ENCODE assay signal across 8 mouse cellular contexts in genomic region chr9:13898510-13899305, GRCm38 (mm10).
DNase-seq lines count a peak whose midpoint lies in the region; ATAC-seq lines count a peak whose summit lies in the region.

No protein-coding gene starts in this region.

- no peak overlapping the region for H3K9ac ChIP-seq in forebrain, embryonic 14.5 days (ENCODE audit: low read length)
- no peak overlapping the region for H3K9ac ChIP-seq in midbrain, embryonic 15.5 days
- no peak overlapping the region for H3K9ac ChIP-seq in liver, embryonic 11.5 days (ENCODE audit: low read depth, low read length)

- DNase-seq in forebrain, embryonic 14.5 days (ENCODE audit: low spot score), result peak; percentile 33
- DNase-seq in hindbrain, embryonic 10.5 days (ENCODE audit: low spot score), result peak; percentile 14
- DNase-seq in thymus, postnatal 14 days, result no peak
- DNase-seq in liver, embryonic 11.5 days (ENCODE audit: low spot score), result no peak
- DNase-seq in spleen, postnatal 36 days (ENCODE audit: low spot score in 2 of 2), result no peak
- no peak for DNase-seq in gastrocnemius, postnatal 4 days (ENCODE audit: low spot score in 2 of 2)

- no peaks in the 10 kb centered on the region for H3K27me3 ChIP-seq in forebrain, embryonic 14.5 days (replicated peaks; ENCODE audit: control insufficient read depth, insufficient read depth, low read length)
- H3K27me3 ChIP-seq in hindbrain, embryonic 10.5 days (ENCODE audit: insufficient read depth, poor library complexity, severe bottlenecking), result no peaks in the 10 kb centered on the region
- H3K27me3 ChIP-seq in midbrain, embryonic 15.5 days (replicated peaks), result no peaks in the 10 kb centered on the region
- no peaks in the 10 kb centered on the region for H3K27me3 ChIP-seq in liver, embryonic 11.5 days (replicated peaks; ENCODE audit: control insufficient read depth, insufficient read depth, low read length)

- no peaks in the 10 kb centered on the region for H3K4me1 ChIP-seq in forebrain, embryonic 14.5 days (ENCODE audit: control insufficient read depth, insufficient read depth, low read length)
- peaks cover 10% of the 10 kb centered on the region; the same call in 1 of the 2 replicates for H3K4me1 ChIP-seq in hindbrain, embryonic 10.5 days (replicated peaks)
- peaks cover 20% of the 10 kb centered on the region for H3K4me1 ChIP-seq in midbrain, embryonic 15.5 days
- no peaks in the 10 kb centered on the region for H3K4me1 ChIP-seq in liver, embryonic 11.5 days (replicated peaks; ENCODE audit: control insufficient read depth, insufficient read depth, low read length)

- no peak overlapping the region for H3K4me3 ChIP-seq in forebrain, embryonic 14.5 days (ENCODE audit: low read depth, low read length)
- no peak overlapping the region for H3K4me3 ChIP-seq in hindbrain, embryonic 10.5 days
- H3K4me3 ChIP-seq in midbrain, embryonic 15.5 days, result no peak overlapping the region
- H3K4me3 ChIP-seq in liver, embryonic 11.5 days (ENCODE audit: low read depth, low read length), result no peak overlapping the region

- ATAC-seq in cerebellum, adult (ENCODE audit: insufficient number of reproducible peaks, low FRiP score, low TSS enrichment), result peak; percentile 45; the same call in 1 of the 2 replicates
- ATAC-seq in forebrain, embryonic 14.5 days, result peak; percentile 47; the same call in 1 of the 2 replicates
- peak; percentile 75 for ATAC-seq in midbrain, embryonic 15.5 days (replicated peaks)
- ATAC-seq in liver, embryonic 11.5 days (replicated peaks; ENCODE audit: low FRiP score), result no peak

- no peak overlapping the region for H3K4me2 ChIP-seq in forebrain, embryonic 14.5 days (ENCODE audit: low read length)
- no peak overlapping the region for H3K4me2 ChIP-seq in midbrain, embryonic 15.5 days
- H3K4me2 ChIP-seq in liver, embryonic 11.5 days, result no peak overlapping the region

- H3K27ac ChIP-seq in forebrain, embryonic 14.5 days (ENCODE audit: low read depth, low read length), result no peak overlapping the region
- no peak overlapping the region for H3K27ac ChIP-seq in hindbrain, embryonic 10.5 days
- H3K27ac ChIP-seq in midbrain, embryonic 15.5 days, result peak overlapping the region; percentile 51
- no peak overlapping the region for H3K27ac ChIP-seq in liver, embryonic 11.5 days (ENCODE audit: low read depth, low read length)

- 78% methylated on average over 19 of the region's 19 CpGs for WGBS in forebrain, embryonic 14.5 days
- 71% methylated on average over 19 of the region's 19 CpGs for WGBS in hindbrain, embryonic 10.5 days
- WGBS in midbrain, embryonic 15.5 days, result 62% methylated on average over 19 of the region's 19 CpGs
- WGBS in liver, embryonic 11.5 days, result 77% methylated on average over 19 of the region's 19 CpGs

- no peaks in the 10 kb centered on the region for H3K36me3 ChIP-seq in forebrain, embryonic 14.5 days (ENCODE audit: control insufficient read depth, insufficient read depth, low read length)
- H3K36me3 ChIP-seq in hindbrain, embryonic 10.5 days, result no peaks in the 10 kb centered on the region
- H3K36me3 ChIP-seq in midbrain, embryonic 15.5 days (replicated peaks), result no peaks in the 10 kb centered on the region
- H3K36me3 ChIP-seq in liver, embryonic 11.5 days (ENCODE audit: control insufficient read depth, insufficient read depth, low read length), result no peaks in the 10 kb centered on the region

- H3K9me3 ChIP-seq in forebrain, embryonic 14.5 days (replicated peaks; ENCODE audit: control insufficient read depth, low read length), result no peaks in the 10 kb centered on the region
- no peaks in the 10 kb centered on the region for H3K9me3 ChIP-seq in hindbrain, embryonic 10.5 days
- no peaks in the 10 kb centered on the region for H3K9me3 ChIP-seq in midbrain, embryonic 15.5 days
- no peaks in the 10 kb centered on the region for H3K9me3 ChIP-seq in liver, embryonic 11.5 days (ENCODE audit: control insufficient read depth, low read length)

Comparison
In these comparisons a context has a peak if more than half of its experiments do, and no peak if none do; other contexts are left out.
1. DNase-seq: peak in forebrain, embryonic 14.5 days (single experiment) and hindbrain, embryonic 10.5 days (single experiment); none in thymus, postnatal 14 days (single experiment), liver, embryonic 11.5 days (single experiment), spleen, postnatal 36 days (0 of 2) and gastrocnemius, postnatal 4 days (0 of 2).